Mouse (Mus musculus): ENCODE measurements around the gene Anpep.

Anpep gene

DNA sequence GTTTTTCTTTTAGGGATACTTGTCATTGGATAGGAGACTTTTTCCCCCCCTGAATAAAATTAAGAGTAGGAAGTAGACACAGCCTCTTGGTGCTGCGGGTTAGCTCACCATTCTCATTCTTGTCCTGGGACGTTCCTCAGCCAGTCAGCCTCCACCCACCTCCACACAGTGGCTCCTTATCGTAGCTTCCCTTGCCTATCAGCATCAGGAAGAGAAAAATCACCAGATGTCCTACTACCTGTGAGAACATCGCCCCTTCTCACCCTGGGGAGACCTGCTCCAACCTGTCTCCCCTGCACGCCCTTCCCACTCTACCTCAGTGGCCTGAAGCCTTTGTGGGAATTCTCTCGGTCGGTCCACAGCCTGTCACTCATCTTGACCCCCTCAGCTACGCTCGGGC is at the start of gene Anpep:
Gene Anpep (minus strand): TSS at position 249 of the 400 bp plus-strand sequence.
- DNase-seq (ENCODE audit: low spot score in 2 of 2) = no peak

DNA sequence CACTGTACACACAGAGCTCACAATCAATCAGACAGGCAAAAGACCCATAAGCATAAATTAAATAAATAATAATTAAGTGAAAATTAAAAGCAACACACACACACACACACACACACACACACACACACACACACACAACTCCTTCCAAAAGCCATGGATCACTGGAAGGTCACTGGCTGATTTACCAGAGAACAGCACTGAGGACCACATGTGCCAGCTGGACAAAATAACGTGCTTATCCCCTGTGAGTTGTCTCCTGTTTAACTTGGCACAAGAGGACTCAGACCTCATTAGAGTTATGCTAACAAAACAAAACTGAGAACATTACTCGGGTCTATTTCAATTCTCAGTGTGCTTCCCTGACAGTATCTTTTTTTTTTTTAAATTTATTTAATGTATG is 46.5 kb upstream of the Anpep start:
- no peak for DNase-seq (ENCODE audit: low spot score in 2 of 2)

DNA sequence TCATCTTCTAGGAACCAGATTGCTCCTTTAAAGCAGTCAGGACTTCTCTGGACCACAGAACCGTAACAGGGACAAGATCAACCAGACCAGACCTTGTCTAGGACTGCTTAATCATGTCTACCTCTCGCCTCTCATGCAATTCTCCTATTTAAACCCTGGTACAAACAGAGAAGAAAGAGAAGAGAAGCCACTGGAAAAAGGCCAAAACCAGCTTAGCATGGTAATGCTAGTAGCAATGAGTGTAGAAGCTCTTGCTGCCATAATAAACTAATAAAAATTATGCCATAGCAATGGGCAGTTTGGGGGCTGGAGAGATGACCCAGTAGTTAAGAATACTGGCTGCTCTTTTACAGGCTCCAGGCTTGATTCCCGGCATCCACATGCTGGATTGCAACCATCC is 46.1 kb upstream of the Anpep start:
- DNase-seq (ENCODE audit: low spot score in 2 of 2) = no peak

DNA sequence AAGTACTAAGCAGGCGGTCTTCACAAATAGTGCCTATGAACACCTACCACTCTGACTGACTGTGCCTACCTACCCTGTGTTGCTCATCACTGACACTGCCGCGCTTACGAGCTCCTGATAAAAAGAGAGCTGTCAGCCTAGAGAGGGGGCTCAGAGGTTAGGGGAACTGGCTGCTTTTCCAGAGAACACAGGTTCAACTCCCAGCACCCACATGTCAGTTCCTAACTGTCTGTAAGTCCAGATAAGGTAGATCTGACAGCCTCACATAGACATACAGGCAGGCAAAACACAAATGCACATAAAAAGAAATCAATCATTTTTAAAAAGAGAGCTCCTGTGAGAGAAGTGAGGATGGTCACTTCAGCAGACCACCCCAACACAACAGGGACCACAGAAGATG is 44.3 kb upstream of the Anpep start:
- DNase-seq (ENCODE audit: low spot score in 2 of 2) = no peak

DNA sequence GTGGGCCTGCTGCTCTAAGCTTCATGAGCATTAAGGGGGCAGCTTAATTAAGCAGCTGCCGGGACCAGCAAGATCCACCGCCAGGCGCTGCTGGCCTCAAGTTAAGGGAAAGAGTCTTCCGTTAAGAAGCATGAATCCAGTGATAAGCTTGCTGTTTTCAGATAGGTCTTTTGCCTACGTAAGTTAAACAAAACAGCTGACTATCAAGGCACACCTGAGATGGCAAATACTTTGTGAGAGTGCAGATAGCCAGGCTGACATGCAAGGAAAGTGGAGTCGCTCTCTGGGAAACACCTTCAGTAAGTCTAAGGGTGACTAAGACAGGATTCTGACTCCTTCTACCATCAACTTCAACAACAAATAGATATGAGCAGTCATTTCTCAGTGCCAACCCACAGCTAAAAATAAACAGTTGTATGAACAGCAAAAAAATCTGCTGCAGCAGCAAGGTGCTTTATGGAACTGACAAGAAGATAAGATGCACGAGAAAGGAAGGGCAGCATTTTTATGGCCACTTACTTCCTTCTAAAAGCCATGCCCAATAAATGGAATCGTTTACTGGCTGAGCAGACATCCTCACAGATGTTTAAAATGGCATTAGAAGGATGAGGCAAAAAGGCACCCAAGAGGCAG is 42.4 kb upstream of the Anpep start:
- no peak for DNase-seq (ENCODE audit: low spot score in 2 of 2)

DNA sequence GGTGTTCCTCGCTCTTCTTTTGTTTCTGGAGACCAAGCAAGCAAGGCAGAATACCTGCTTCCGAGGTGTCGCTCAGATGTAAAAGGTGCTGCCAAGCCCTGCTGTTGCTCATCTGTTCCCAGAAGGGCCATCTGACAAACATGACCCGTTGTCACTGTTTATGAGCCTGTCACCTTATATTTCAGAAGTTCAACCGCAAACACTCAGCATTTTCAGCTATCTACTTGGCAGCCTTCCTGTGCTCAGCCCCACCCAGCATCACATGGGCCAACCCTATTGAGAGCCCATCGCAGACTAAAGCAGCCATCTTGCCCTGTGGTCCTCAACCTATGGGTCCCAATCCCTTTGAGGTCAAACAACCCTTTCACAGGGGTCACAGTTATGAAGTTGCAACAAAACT is 39.9 kb upstream of the Anpep start:
- DNase-seq (ENCODE audit: low spot score in 2 of 2) = peak; percentile 15 to 40

DNA sequence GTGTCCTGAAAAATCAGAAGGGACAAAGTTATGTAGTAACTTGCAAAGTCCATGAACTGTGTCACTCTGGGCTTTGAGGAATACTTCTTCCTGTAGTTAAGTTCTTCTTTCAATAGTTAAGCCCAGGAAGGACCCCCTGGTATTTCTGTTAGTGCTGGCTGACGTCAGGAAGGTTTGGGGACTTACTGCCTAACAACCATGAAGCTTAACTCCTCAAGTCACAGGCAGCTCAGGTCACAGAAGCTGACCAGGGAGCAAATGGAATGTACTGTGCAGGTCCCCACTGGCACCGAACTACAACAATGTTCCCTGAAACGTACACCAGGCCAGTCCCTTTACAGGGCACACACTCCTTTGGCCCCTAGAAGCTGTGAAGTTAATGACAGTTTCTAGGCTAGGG is 34.4 kb upstream of the Anpep start:
- DNase-seq (ENCODE audit: low spot score in 2 of 2) = no peak

DNA sequence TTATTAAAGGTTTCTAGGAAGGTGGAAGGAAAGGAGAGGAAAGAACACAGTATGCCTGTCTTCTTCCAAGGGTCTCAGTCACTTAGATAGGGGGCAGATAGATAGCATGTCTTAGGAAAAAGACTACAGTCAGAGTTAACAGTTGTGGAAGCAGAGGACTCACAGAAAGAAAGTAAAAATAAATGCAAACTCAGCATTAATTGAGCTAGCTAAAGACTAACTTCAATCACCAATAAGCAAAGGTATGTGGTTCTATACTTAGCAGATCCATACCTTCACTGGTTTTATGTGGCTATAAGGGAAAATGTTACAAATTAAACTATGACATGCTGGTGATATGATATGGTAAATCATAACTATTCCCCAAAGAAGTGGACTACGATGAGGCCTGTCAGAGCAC is 33.9 kb upstream of the Anpep start:
- no peak for DNase-seq (ENCODE audit: low spot score in 2 of 2)

DNA sequence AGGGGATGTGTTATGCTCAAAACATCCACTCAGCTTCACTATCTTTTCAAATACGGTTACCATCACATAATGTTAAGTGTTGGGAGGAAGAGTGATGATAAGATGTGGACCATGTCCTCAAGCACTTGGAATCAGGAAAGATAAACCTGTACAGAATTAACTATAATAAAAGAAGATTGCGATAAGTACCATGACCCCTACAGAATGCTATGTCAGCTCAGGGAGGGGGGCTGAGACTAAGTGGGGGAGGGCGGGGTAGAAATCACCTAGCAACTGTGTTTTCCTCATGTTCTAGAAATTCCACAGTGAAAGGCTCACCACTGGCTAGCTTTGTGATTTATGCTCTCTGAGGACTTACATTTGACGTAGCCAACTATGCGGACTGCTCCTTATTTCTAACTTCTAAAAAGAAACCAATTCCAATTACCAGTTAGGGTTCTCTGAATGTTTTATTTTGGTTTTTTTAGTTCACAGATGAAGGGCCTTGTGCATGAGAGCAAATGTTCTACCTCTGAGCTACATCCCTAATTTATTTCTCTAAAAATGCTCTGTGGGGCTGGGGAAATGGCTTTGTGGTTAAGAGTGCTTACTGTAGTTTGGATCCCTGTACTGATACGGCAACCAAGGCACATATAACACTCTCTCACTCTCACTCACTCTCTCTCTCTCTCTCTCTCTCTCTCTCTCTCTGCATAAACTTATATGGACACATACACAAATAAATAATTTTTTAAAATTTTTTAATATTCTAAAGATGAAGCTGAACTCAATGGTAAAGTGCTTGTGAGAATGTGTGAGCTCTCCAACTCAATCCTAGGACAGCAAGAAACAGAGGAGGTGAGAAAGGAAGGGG is 31.9 kb upstream of the Anpep start:
- DNase-seq (ENCODE audit: low spot score in 2 of 2) = no peak

DNA sequence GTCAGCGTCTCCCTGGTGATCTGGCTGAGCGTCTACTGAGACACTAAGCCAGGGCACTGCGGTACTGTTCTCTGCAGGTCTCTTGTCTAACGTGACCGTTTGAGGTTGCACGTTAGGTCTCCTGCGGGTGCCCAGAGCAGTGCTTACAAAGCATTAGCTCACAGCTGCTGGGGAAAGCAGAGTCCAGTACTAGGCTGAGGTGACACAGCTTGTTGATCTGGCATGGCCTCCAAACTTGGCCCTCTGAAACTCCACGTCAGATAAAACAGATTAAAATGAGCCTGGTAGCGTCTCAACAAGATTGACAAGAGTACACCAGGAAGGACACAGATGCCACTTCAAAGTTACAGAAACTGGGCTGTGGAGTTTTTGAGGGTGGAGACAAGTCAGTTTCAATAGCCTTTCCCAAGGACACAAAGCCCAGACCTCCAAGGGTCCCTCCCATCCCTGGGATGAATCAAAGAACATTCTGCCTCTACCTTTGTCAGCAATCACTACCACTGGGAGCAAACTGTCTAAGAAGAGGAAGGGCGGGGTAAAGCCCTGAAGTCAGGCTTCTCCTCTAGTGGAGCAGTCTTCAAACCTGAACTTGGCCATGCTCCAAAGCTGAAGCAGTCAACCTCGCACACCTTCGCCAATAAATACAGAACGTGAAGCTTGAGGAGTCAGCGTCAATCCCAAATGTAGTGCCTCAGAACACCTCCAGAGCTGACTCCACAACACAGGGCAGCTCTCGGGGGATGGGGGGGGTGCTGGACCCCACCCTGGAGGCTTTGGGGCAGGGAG is 29.8 kb upstream of the Anpep start:
- DNase-seq (ENCODE audit: low spot score in 2 of 2) = no peak

DNA sequence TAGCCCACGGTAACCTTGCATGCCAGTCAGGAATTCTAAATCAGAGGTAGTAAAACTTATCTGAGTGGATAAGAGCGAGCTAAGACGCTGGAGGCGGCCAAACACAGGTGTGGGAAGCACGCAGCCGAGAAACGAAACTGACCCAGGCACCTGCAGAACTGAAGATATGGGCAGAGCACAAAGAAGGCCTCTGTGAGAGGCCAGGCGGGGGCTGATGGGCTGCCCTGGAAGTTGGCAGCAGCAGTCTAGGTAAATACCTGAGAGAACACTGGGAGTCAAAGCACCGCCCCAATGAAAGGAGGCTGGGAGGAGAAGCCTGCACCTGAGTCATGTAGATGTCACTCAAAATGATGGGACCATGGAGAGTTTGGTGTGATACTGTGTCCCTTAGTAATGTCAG is 27.7 kb upstream of the Anpep start:
- DNase-seq (ENCODE audit: low spot score in 2 of 2) = no peak

DNA sequence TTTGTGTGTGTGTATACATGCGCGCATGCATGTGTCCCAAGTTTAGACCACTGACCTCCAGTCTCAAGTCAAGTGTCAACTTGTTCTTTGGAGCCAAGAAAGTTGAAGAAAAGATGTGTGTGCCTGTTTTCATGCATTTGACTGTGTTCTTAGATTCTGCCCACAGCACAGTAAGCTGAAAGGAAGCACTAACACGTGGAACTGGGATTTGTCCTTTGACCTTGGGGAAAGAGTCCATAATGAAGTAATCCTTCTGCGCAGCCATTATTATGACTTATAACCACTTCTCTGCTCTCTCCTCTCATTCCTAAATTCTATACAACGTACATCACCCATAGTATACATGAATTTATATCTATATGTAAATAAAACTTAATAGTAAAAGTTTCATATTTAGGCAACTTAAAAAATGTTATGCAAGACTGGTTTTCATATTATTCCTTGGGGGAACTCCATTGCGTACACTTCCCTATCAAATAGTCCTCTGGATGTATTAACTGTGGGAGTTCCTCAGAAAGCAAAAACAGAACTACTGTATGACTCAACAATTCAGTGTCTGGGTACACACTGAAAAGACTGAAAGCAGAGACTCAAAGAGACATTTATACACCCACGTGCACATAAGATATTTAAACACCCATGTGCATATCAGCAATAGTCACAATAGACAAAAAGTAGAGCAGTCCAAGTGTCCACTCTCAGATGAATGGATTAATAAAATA is 22.9 kb upstream of the Anpep start:
- DNase-seq (ENCODE audit: low spot score in 2 of 2) = no peak

DNA sequence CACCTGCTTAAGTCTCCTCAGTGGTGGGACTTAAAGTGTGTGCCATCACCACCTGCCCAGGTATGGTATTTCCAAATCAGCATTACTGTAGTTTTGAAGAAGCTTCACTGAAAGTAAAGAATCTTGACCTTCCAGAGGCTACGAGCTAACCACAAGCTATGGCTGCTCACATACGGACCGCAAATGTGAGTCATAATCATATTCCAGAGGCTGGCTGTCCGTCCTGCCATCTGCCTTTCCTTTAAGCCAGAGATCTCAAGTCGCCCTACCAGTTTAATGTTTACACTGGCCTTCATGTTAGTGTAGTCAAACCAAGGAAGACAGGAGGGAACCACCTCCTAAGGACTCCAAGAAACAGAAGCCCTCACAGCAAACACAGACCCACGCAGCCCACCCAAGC is 21.0 kb upstream of the Anpep start:
- no peak for DNase-seq (ENCODE audit: low spot score in 2 of 2)

DNA sequence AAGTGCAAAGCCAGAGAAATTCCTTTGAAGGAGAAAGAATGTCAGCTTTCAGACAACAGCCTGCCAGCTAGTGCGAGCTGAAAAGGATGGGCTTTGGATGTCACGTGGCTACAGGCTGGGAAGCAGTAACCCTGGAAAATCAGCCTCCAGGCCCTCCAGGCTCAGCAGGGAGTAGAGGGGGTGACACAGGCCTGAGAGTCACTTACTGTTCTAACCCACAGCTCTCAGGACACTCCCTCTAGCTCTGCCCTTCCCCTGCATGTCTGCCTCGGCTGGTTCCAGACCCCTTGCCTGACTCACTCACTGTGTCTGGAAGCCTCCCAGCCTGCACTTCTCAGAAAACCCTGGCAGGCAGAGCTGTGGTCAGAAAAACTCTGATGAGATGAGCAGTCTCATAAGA is 20.1 kb upstream of the Anpep start:
- no peak for DNase-seq (ENCODE audit: low spot score in 2 of 2)

DNA sequence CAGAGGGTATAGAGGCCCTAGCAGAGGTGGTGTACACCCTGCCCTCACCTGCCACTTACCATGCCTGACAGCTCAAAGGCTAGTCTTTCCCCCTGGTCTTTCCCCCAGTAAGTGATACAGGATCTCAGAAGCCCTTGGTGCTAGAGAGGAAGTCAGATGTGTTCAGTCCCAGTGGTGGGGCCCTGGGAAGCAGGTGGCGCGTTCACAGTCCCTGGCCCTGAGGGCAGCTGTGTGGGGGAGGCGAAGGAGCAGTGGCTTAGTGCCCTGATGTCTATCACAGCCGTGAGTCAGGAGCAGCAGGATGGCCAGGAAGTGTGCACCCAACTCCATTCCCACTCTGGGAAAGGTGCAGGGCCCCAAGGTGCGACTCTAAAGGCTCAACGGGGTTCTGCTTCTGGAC is 19.2 kb upstream of the Anpep start:
- DNase-seq (ENCODE audit: low spot score in 2 of 2) = no peak

DNA sequence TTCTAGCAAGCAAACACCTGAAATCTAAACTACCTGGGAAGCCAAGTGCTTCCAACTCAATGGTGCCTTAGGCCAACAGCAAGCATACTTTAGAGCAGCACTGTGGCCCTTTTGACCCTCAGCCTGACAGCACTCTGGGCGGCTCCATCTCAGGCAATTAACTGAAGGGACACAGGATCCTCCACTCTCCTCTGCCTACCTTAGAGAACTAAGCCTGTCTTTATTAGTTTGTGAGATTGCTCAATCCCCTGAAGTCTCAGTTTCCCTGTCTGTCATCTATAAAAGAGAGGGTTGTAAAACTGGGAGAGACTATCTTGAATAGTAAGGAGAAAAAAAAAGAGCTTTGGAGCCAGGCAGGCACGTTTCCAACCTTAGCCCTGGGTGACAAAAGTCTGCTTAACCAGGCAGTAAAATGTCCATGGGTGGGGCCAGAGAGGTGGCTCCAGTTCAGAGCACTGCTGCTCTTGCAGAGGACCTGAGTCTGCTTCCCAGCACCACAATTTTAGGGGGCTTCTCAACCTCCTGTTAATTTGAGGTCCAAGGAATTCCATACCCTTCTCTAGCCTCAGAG is 17.7 kb upstream of the Anpep start:
- no peak for DNase-seq (ENCODE audit: low spot score in 2 of 2)

DNA sequence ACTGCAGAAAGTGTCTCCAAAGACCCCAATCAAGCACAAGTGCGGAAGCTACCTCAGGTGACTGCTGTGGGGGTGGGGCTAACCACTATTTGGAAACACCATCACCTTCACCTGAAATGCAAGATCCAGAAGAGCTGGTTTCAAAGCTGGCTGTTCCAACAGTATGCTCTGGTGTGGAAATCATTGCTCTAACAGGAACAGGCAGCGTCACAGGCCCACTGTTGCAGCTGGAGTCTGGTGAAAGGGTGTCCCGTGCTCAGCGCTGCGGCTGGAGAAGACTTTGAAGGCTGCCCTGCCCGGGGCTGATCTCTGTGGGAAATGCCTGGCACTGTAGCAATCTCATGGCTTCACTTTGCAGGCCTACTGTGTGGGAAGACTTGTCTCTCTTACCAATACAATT is 12.5 kb upstream of the Anpep start:
- DNase-seq (ENCODE audit: low spot score in 2 of 2) = no peak

DNA sequence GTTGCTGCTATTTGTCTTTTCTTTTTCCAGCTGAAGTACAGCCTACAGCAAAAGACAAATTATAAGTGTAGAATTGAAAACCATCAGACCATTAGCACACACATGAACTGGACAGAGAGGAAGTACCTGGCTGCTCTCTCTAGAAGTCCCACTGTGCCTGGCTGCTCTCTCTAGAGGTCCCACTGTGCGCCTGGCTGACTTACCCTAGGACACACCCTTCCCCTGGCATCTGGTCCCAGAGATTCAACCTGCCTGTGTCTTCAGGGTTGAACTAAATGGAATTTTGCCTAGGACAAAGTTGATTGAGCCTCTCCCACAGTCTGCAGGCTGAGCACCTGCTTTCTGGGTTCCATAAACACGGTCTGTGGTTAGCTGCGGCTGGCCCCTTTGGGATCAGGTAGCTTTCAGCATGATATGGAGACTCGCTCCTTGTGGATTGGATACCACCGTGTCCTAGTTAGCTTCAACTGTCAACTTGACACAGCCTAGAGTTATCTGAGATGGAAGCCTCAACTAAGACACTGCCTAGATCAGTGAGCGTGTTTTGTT is 11.0 kb upstream of the Anpep start:
- no peak for DNase-seq (ENCODE audit: low spot score in 2 of 2)

DNA sequence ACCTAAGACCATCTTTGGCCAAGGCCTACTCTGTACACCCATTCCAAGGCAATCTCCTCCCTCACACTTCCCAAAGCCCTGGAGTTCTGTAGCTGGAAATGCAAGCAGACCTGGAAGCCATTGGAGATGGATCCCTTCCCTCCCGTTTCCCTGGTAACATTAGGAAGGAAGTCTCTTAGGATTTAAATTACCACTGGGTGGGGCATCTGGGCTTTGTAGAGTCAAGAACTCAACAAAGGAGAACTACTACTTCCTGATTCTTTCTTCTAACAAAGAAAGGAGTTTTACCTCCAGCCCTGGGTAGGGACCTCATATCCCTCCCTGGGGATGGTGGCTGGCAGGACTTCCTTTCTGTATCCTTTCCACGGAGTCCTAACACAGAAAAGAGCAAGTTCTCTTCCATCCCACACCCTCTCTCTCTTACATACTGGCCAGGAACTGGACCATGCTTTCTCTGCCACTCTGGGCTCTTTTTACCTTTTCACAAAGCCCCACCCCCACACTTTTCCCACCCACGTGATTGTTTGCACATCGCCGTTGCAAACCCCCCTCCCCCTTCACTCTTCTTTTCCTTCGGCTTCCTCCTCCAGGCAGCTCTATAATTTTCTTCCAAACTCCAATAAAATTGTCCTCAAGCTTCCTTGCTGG is 8.3 kb upstream of the Anpep start:
- no peak for DNase-seq (ENCODE audit: low spot score in 2 of 2)

DNA sequence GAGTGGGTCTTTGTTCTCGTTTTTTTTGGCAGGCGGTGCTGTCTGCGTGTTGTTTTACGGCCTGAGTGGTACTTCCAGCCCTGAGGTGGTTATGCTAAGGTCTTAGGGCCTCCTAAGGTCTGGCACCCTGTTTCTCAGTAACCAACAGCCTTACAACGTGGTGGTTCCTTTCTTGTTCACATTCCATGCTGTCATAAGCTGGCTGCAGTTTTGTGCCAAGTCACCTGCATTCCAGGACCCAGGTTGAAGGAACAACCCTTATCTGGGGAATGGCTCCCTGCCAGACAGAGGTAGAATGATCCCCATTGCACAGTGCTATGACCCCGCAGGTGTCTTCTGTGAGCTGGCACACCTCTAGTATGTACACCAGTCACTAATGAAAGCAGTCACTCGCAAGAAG is 7.6 kb upstream of the Anpep start:
- no peak for DNase-seq (ENCODE audit: low spot score in 2 of 2)

DNA sequence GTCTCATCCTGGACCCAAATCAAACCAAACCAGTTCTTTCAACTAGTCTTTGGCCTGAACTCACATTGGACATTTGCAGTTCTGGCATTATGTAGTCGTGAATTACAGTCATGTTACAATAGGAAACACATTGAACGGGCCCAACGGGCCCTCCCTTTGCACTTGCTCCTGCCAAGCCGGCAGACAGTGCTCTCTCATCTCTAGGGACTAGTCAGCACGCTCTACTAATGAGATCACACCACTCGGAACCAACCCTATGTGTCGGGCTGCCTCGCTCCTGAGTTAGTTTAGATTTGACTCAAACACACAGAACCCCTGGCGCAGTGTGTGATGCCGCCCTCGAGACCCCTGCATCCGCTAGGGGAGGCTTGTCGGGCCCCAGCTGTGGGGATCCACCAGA is 7.0 kb upstream of the Anpep start:
- no peak for DNase-seq (ENCODE audit: low spot score in 2 of 2)
